Mouse (Mus musculus) heart, embryonic 11.5 days (tissue): ENCODE measurements around the gene Lin52. TPM values are rescaled to one million over a fixed set of nuclear protein-coding genes. Genes with fewer than 3 reads are reported as not detected.

Experiments used
- ATAC-seq: fragments of 200-750 bp; cut with Nextera tagmentation; replicated peaks from 2 replicates; pipeline ENCODE4 v1.8.0; 2017; ENCODE audit warnings: moderate library complexity; ENCODE audit not compliant: insufficient number of reproducible peaks, low FRiP score, low TSS enrichment
- H3K27ac ChIP-seq: fragments of 300-500 bp; sonication (generic); 2 replicates; pipeline ENCODE4 v1.5.1; 2014; ENCODE audit warnings: mild to moderate bottlenecking, low read depth, low read length
- H3K27me3 ChIP-seq: fragments of 300-500 bp; sonication (generic); 2 replicates; pipeline ENCODE4 v1.6.1; 2014; ENCODE audit warnings: mild to moderate bottlenecking, low read length, mixed read lengths; ENCODE audit not compliant: control insufficient read depth, insufficient read depth
- H3K36me3 ChIP-seq: fragments of 300-500 bp; sonication (generic); 2 replicates; pipeline ENCODE4 v1.6.1; 2014; ENCODE audit warnings: mild to moderate bottlenecking, low read length, moderate library complexity, mixed read lengths; ENCODE audit not compliant: control insufficient read depth, insufficient read depth
- H3K4me1 ChIP-seq: fragments of 300-500 bp; sonication (generic); 2 replicates; pipeline ENCODE4 v1.6.1; 2014; ENCODE audit warnings: low read length; ENCODE audit not compliant: control insufficient read depth, insufficient read depth
- H3K4me2 ChIP-seq: fragments of 300-500 bp; sonication (generic); 2 replicates; pipeline ENCODE4 v1.6.1; 2014; ENCODE audit warnings: mild to moderate bottlenecking, moderate library complexity
- H3K4me3 ChIP-seq: fragments of 300-500 bp; sonication (generic); 2 replicates; pipeline ENCODE4 v1.5.1; 2014; ENCODE audit warnings: low read depth, low read length
- H3K9ac ChIP-seq: fragments of 300-500 bp; sonication (generic); 2 replicates; pipeline ENCODE4 v1.6.1; 2014; ENCODE audit warnings: mild to moderate bottlenecking, low read depth, low read length, moderate library complexity
- H3K9me3 ChIP-seq: fragments of 300-500 bp; sonication (generic); replicated peaks from 2 replicates; pipeline ENCODE4 v1.6.1; 2016; ENCODE audit warnings: low read length; ENCODE audit not compliant: control insufficient read depth
- WGBS: fragments of 180-500 bp; shearing (Covaris S2); extraction: QIAGEN DNeasy Blood & Tissue Kit; methylation state at CpG from one replicate; pipeline ENCODE4 v1.1.7; 2014; ENCODE audit not compliant: insufficient replicate concordance; 5-methylcytosine and 5-hydroxymethylcytosine counted together
- polyA plus RNA-seq: library from polyadenylated mRNA; unstranded; fragments of >200 nt; fragmentation: Nextera tagmentation; extraction: Ambion mirVana; gene quantifications from 2 replicates; pipeline ENCODE4 v1.2.1, GENCODE M21; 2014

Gene Lin52
- polyA plus RNA-seq, 1 experiment from 2014 or later, result 19.1 TPM

DNA sequence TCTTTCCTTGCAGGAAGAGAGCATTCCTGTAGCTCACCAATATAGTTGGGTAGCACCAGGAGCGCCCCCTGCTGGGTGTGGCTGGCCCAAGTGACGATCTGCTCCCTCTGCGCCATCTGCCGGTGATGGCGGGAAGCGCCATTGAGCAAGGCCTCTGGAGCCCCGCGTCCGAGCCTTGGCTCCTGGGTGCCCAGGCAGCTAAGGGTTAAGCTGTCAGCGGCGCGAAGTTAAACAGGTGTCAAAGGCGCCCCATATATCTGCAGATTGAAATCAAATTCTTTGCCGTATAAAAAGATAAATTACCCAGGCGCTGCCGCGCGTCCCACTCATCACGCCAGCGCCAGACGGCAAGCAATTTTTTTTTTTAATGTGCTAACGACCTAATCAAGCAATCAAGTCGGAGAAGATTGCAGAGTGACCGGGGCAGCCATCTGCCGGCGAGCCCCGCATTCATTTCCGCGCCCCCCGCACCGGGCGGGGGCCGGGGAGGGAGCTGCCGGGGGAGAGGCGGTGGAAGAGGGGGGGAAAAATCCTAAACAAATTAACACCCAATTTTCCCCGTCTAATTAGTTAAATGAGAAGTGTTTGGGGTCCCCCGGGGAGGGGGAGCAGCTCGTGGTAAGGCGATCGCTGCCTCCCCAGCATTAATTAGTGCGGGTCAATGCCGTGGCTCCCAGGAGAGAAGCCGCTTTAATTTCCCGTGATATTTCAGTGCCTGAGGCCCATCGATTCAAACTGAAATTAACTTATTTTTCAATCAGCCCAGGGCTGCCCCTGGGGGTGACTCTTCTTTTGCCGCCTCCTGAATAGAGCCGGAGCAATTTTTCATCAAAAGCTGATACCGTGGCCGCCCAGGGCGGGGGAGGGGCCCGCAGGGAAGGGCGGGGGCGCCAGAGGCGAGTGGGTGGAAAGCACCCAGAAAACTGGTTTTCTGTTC lies 138.9 kb downstream of the Lin52 start:
- Histone ChIP-seq H3K4me2 (peak overlapping the region; percentile 94), H3K4me3 (peak overlapping the region; percentile 46), H3K27ac (no peak overlapping the region), H3K4me1 (no peaks in the 10 kb centered on the region), H3K9me3 (no peaks in the 10 kb centered on the region), H3K9ac (peak overlapping the region; percentile 70), H3K27me3 (peaks cover 6% of the 10 kb centered on the region), H3K36me3 (no peaks in the 10 kb centered on the region)
- under 1% methylated on average over 54 of the region's 54 CpGs for WGBS
- no peak for ATAC-seq

Other genes starting within 250 kb of the Lin52 start
- gene Elmsan1, start 232.5 kb upstream of the Lin52 start, polyA plus RNA-seq, result 5.9 and 7.1 TPM in 2 replicates
- gene Ptgr2, start 166.2 kb upstream of the Lin52 start, polyA plus RNA-seq, result 62.5 and 74.7 TPM in 2 replicates
- gene Zfp410, start 134.6 kb upstream of the Lin52 start, polyA plus RNA-seq, result 56.0 and 58.0 TPM in 2 replicates
- gene Coq6, start 89.8 kb upstream of the Lin52 start, polyA plus RNA-seq, result 57.4 and 68.0 TPM in 2 replicates
- 5.7 and 6.6 TPM in 2 replicates for gene Fam161b, start 89.6 kb upstream of the Lin52 start, polyA plus RNA-seq
- gene Entpd5, start 42.4 kb upstream of the Lin52 start, polyA plus RNA-seq, result 26.9 and 29.0 TPM in 2 replicates
- 1.1 and 2.5 TPM in 2 replicates for gene Bbof1, start 42.4 kb upstream of the Lin52 start, polyA plus RNA-seq
- gene Rnf113a2, start 34.2 kb upstream of the Lin52 start, polyA plus RNA-seq, result 21.6 and 26.1 TPM in 2 replicates
- gene Aldh6a1, start 418 bp upstream of the Lin52 start, polyA plus RNA-seq, result 38.6 and 41.4 TPM in 2 replicates
- not detected in 2 replicates for gene Vsx2, start 118.3 kb downstream of the Lin52 start, polyA plus RNA-seq
- 8.6 and 9.5 TPM in 2 replicates for gene Abcd4, start 166.0 kb downstream of the Lin52 start, polyA plus RNA-seq
- not detected in 2 replicates for gene Vrtn, start 189.6 kb downstream of the Lin52 start, polyA plus RNA-seq
- not detected in 2 replicates for gene Syndig1l, start 247.4 kb downstream of the Lin52 start, polyA plus RNA-seq